Comparison of ENCODE assay signal across 23 mouse cellular contexts in the genomic region with DNA sequence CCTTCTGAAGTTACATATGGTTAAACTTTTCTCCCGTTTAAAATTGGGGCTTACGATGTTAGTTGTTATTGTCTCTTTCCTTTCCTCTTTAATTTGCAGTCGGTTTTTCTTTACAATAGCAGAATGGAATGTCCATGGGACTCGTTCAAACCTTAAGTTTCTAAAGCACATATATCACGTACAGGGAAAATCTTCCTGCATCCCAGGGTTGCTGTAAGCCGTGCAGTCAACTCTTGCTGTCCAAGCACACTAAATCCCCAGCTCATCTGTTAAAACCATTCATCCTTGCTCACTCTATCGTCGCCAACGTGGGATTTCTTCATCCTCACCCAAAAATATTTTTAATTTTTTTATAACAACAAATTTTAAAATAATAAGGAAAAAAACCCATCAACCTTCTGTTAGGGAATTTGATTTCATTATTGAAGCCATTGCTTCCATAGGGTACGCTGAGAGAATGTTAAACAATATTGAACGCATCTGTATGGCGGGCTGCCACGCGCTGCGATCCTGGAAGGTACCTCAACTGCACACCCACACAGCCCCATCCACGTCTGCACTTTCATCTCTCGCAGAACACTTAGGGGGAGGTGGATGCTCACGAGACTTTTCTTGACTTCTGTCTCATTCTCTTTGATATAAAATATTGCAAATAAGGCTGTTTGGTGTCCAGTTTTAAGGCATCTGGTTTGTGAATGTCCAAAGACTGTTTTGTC. TPM values are rescaled to one million over a fixed set of nuclear protein-coding genes. Genes with fewer than 3 reads are reported as not detected.
DNase-seq lines count a peak whose midpoint lies in the region; ATAC-seq and TF ChIP-seq lines count a peak whose summit lies in the region.
"Had no signal": no experiment of that assay in that cellular context is flagged by ENCODE, and none has a peak within 500 bp of the region (broad histone marks: within the 10 kb centered on the region; RNA-seq: fewer than 3 reads in every experiment).

No protein-coding gene starts in this region.

- TF ChIP-seq CTCF in kidney, postnatal 0 days (IDR thresholded peaks at IDR 0.05; ENCODE audit: low read depth) = no peak

- no peaks in the 10 kb centered on the region for H3K36me3 ChIP-seq in kidney, postnatal 0 days (ENCODE audit: insufficient read depth, low read length)
- no peaks in the 10 kb centered on the region for H3K36me3 ChIP-seq in limb, embryonic 15.5 days
- H3K36me3 ChIP-seq: forebrain, embryonic 15.5 days; heart, embryonic 10.5 days; hindbrain, embryonic 12.5 days; liver, embryonic 13.5 days; stomach, embryonic 15.5 days had no signal

- H3K27me3 ChIP-seq in kidney, postnatal 0 days (ENCODE audit: insufficient read depth, low read length) = no peaks in the 10 kb centered on the region
- no peaks in the 10 kb centered on the region for H3K27me3 ChIP-seq in limb, embryonic 15.5 days
- H3K27me3 ChIP-seq: forebrain, embryonic 15.5 days; hindbrain, embryonic 12.5 days; liver, embryonic 13.5 days; stomach, embryonic 15.5 days had no signal

- H3K4me3 ChIP-seq in kidney, postnatal 0 days (replicated peaks; ENCODE audit: low read depth, low read length) = no peak overlapping the region
- H3K4me3 ChIP-seq in brown adipose tissue, adult 24 weeks (ENCODE audit: insufficient read depth, low read depth, low read length) = peak overlapping the region; percentile 31
- H3K4me3 ChIP-seq in limb, embryonic 15.5 days = 0 out of 2 replicates have a peak overlapping the region, but pooled peaks have one; percentile 9
- H3K4me3 ChIP-seq: forebrain, embryonic 15.5 days; heart, embryonic 10.5 days; hindbrain, embryonic 12.5 days; layer of hippocampus, adult 2 months; liver, embryonic 13.5 days; stomach, embryonic 15.5 days had no signal

- no peak overlapping the region for H3K9ac ChIP-seq in kidney, postnatal 0 days (ENCODE audit: low read depth, low read length)
- no peak overlapping the region for H3K9ac ChIP-seq in limb, embryonic 15.5 days
- H3K9ac ChIP-seq: forebrain, embryonic 15.5 days; hindbrain, embryonic 12.5 days; liver, embryonic 13.5 days; stomach, embryonic 15.5 days had no signal

- 58% methylated on average over 18 of the region's 18 CpGs for WGBS in kidney, postnatal 0 days
- WGBS in limb, embryonic 15.5 days = 42% methylated on average over 18 of the region's 18 CpGs

- H3K9me3 ChIP-seq in kidney, postnatal 0 days (replicated peaks; ENCODE audit: low read length) = no peaks in the 10 kb centered on the region
- H3K9me3 ChIP-seq in limb, embryonic 15.5 days = no peaks in the 10 kb centered on the region
- H3K9me3 ChIP-seq: forebrain, embryonic 15.5 days; heart, embryonic 10.5 days; hindbrain, embryonic 12.5 days; liver, embryonic 13.5 days; stomach, embryonic 15.5 days had no signal

- no peak for ATAC-seq in kidney, postnatal 0 days (replicated peaks; ENCODE audit: low FRiP score, low read depth)
- 0 out of 2 replicates have a peak, but pooled peaks have one; percentile 74 for ATAC-seq in limb, embryonic 15.5 days (ENCODE audit: insufficient number of reproducible peaks, low FRiP score, low TSS enrichment, low read depth)
- ATAC-seq: forebrain, embryonic 15.5 days had no signal

- peak overlapping the region; percentile 21; the same call in 1 of the 2 replicates for H3K4me2 ChIP-seq in kidney, postnatal 0 days (ENCODE audit: low read length)
- H3K4me2 ChIP-seq in limb, embryonic 15.5 days = peak overlapping the region; percentile 21; the same call in 1 of the 2 replicates
- H3K4me2 ChIP-seq: forebrain, embryonic 15.5 days; hindbrain, embryonic 12.5 days; liver, embryonic 13.5 days; midbrain, embryonic 11.5 days; stomach, embryonic 15.5 days had no signal

- H3K27ac ChIP-seq in kidney, postnatal 0 days = no peak overlapping the region
- no peak overlapping the region for H3K27ac ChIP-seq in brown adipose tissue, adult 24 weeks (replicated peaks; ENCODE audit: low read depth, low read length)
- peak overlapping the region; percentile 80 for H3K27ac ChIP-seq in limb, embryonic 15.5 days
- H3K27ac ChIP-seq: forebrain, embryonic 15.5 days; heart, embryonic 10.5 days; hindbrain, embryonic 12.5 days; layer of hippocampus, adult 2 months; liver, embryonic 13.5 days had no signal

- DNase-seq in heart, adult 18-20 months = peak; percentile 2 to 24
- no peak for DNase-seq in heart, adult 8-10 months (ENCODE audit: low spot score)
- no peak for DNase-seq in kidney, postnatal 0 days (ENCODE audit: low spot score)
- no peak for DNase-seq in kidney, adult 11 months
- no peak for DNase-seq in urinary bladder, postnatal 10 days (ENCODE audit: low spot score)
- no peak for DNase-seq in adrenal gland, postnatal 36 days
- DNase-seq: adrenal gland, postnatal 25 days; B cell, adult 2 months; cerebellum, adult 9-10 months; kidney, adult 2 months; kidney, postnatal 14 days; left cerebral cortex, postnatal 4 days; liver, embryonic 13.5 days; lung, postnatal 36 days; retina, postnatal 1 day had no signal

- 0 out of 2 replicates have a peak, but pooled peaks cover 7% of the 10 kb centered on the region for H3K4me1 ChIP-seq in kidney, postnatal 0 days (replicated peaks; ENCODE audit: insufficient read depth, low read length)
- no peaks in the 10 kb centered on the region for H3K4me1 ChIP-seq in brown adipose tissue, adult 24 weeks (ENCODE audit: control insufficient read depth, insufficient read depth, insufficient read length, low read length)
- H3K4me1 ChIP-seq in limb, embryonic 15.5 days = peaks cover 5% of the 10 kb centered on the region
- H3K4me1 ChIP-seq: forebrain, embryonic 15.5 days; heart, embryonic 10.5 days; hindbrain, embryonic 12.5 days; liver, embryonic 13.5 days had no signal

RNA-seq across cellular contexts. Expression of a gene that starts 41.4 kb away (rescaled TPM):
- 10 to 100 TPM; 55.7 to 60.8 TPM for total RNA-seq in heart, adult 18-20 months (2021)
- total RNA-seq in heart, adult 8-10 months (2022) = 10 to 100 TPM; 56.8 to 78.0 (median 68.9) TPM
- polyA plus RNA-seq in kidney, postnatal 0 days (2015; fragmentation: Nextera tagmentation; extraction: Ambion mirVana) = 16.1 and 16.3 TPM in 2 replicates
- 19.3 and 31.2 TPM in 2 replicates for polyA plus RNA-seq in brown adipose tissue, adult 24 weeks (2012; ENCODE audit: insufficient read depth, insufficient read length, missing spikeins)
- polyA plus RNA-seq in limb, embryonic 15.5 days (2015; fragmentation: Nextera tagmentation; extraction: Ambion mirVana) = 31.2 and 34.4 TPM in 2 replicates
- 100 to 1,000 TPM in 1 of 2 experiments, 10 to 100 TPM in 1; 92.0 to 113 TPM for total RNA-seq in adrenal gland, postnatal 36 days (2021)

Comparison
In these comparisons a context has a peak if more than half of its experiments do, and no peak if none do; other contexts are left out.
1. DNase-seq: peak in heart, adult 18-20 months (2 of 2); none in heart, adult 8-10 months (single experiment), kidney, postnatal 0 days (single experiment), kidney, adult 11 months (single experiment), urinary bladder, postnatal 10 days (single experiment) and adrenal gland, postnatal 36 days (0 of 2).